9 mouse cellular contexts compared by ENCODE assay signal in the genomic region with DNA sequence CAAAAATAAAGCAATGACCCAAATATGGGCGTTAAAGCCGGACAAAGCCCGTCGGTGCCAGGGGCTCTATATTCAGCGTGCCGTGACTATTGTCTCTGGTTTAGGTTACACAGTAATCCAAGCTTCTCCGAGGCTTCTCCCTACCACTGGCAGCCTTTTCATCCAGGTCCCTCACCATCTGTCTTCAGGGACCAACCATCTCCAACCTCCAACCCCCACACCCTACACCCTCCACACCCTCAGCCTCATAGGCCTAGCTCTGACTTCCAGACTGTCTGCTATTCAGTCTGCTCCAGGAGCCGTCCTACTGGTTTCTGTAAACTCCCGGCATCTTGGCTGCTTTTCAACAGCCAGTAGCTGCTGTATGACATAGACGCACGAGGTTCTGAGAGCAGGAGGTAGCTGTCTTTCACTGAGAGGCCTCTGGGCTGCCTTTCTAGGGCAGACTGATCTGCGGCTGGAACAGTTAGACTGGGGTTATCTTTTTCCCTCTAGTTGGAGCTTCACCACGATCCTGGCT. TPM values are rescaled to one million over a fixed set of nuclear protein-coding genes. Genes with fewer than 3 reads are reported as not detected.
DNase-seq lines count a peak whose midpoint lies in the region; ATAC-seq lines count a peak whose summit lies in the region.
"Had no signal": no experiment of that assay in that cellular context is flagged by ENCODE, and none has a peak within 500 bp of the region (broad histone marks: within the 10 kb centered on the region; RNA-seq: fewer than 3 reads in every experiment).

No protein-coding gene starts in this region.

- no peak for ATAC-seq in cerebellum, adult (ENCODE audit: insufficient number of reproducible peaks, low FRiP score, low TSS enrichment)
- ATAC-seq in limb, embryonic 13.5 days (ENCODE audit: low FRiP score, low read depth): peak; percentile 56
- peak; percentile 12; the same call in 1 of the 2 replicates for ATAC-seq in midbrain, embryonic 16.5 days

- H3K4me3 ChIP-seq in limb, embryonic 13.5 days: peak overlapping the region; percentile 59; the same call in 1 of the 2 replicates
- no peak overlapping the region; the same call in 1 of the 2 replicates for H3K4me3 ChIP-seq in midbrain, embryonic 16.5 days (ENCODE audit: low read depth, low read length)

- H3K36me3 ChIP-seq in limb, embryonic 13.5 days: no peaks in the 10 kb centered on the region
- no peaks in the 10 kb centered on the region for H3K36me3 ChIP-seq in midbrain, embryonic 16.5 days (ENCODE audit: control insufficient read depth, insufficient read depth, low read length)
- H3K36me3 ChIP-seq: G1E had no signal

- WGBS in limb, embryonic 13.5 days: 39% methylated on average over 13 of the region's 13 CpGs
- 4% methylated on average over 13 of the region's 13 CpGs for WGBS in midbrain, embryonic 16.5 days

- DNase-seq in cerebellum, adult 11 months: peak; percentile 43
- DNase-seq in embryo, embryonic 10.5 days (ENCODE audit: low spot score): peak; percentile 64
- peak; percentile 74 to 82 for DNase-seq in heart, adult 18-20 months
- DNase-seq in kidney, adult 18-20 months: peak; percentile 61
- DNase-seq in testis, postnatal 14 days (ENCODE audit: low spot score): peak; percentile 48

- H3K27me3 ChIP-seq in limb, embryonic 13.5 days: no peaks in the 10 kb centered on the region
- H3K27me3 ChIP-seq in midbrain, embryonic 16.5 days (ENCODE audit: control insufficient read depth, insufficient read depth, low read depth, low read length): no peaks in the 10 kb centered on the region

- H3K4me2 ChIP-seq in limb, embryonic 13.5 days (replicated peaks): peak overlapping the region; percentile 88
- H3K4me2 ChIP-seq in midbrain, embryonic 16.5 days (ENCODE audit: low read length): peak overlapping the region; percentile 93

- H3K9me3 ChIP-seq in limb, embryonic 13.5 days: no peaks in the 10 kb centered on the region
- H3K9me3 ChIP-seq in midbrain, embryonic 16.5 days (replicated peaks; ENCODE audit: control insufficient read depth, low read length, poor library complexity, severe bottlenecking): no peaks in the 10 kb centered on the region
- H3K9me3 ChIP-seq: G1E had no signal

- peak overlapping the region; percentile 98 for H3K27ac ChIP-seq in limb, embryonic 13.5 days
- peak overlapping the region; percentile 98 for H3K27ac ChIP-seq in midbrain, embryonic 16.5 days (ENCODE audit: low read length)

- H3K9ac ChIP-seq in limb, embryonic 13.5 days: 0 out of 2 replicates have a peak overlapping the region, but pooled peaks have one; percentile 76
- H3K9ac ChIP-seq in midbrain, embryonic 16.5 days (ENCODE audit: low read depth, low read length): peak overlapping the region; percentile 86

- peaks cover 43% of the 10 kb centered on the region for H3K4me1 ChIP-seq in limb, embryonic 13.5 days
- peaks cover 35% of the 10 kb centered on the region for H3K4me1 ChIP-seq in midbrain, embryonic 16.5 days (ENCODE audit: control insufficient read depth, insufficient read depth, low read length)

RNA-seq across cellular contexts. Expression of gene Tex44, which starts 9.2 kb away (rescaled TPM):
- not detected for total RNA-seq in heart, adult 18-20 months (2021)
- polyA plus RNA-seq in limb, embryonic 13.5 days (2015; fragmentation: Nextera tagmentation; extraction: Ambion mirVana): not detected in 2 replicates
- polyA plus RNA-seq in midbrain, embryonic 16.5 days (2015; fragmentation: Nextera tagmentation; extraction: Ambion mirVana): not detected in 2 replicates
- polyA plus RNA-seq: G1E had no signal

RNA-seq across cellular contexts. Expression of gene Nmur1, which starts 9.3 kb away (rescaled TPM):
- not detected for total RNA-seq in heart, adult 18-20 months (2021)
- polyA plus RNA-seq in limb, embryonic 13.5 days (2015; fragmentation: Nextera tagmentation; extraction: Ambion mirVana): not detected in 2 replicates
- 0.11 TPM in 1 of 2 replicates, not detected in the other for polyA plus RNA-seq in midbrain, embryonic 16.5 days (2015; fragmentation: Nextera tagmentation; extraction: Ambion mirVana)
- total RNA-seq: G1E had no signal
- polyA plus RNA-seq: G1E had no signal
